Mouse (Mus musculus): ENCODE data around the gene Actrt2. TPM values are rescaled to one million over a fixed set of nuclear protein-coding genes. Genes with fewer than 3 reads are reported as not detected.

Gene Actrt2
- total RNA-seq (2022): not detected

- no peak for DNase-seq (ENCODE audit: low spot score in 2 of 2)
Measured at GRCm38 (mm10) chr4:154667767-154668166, at the start of gene Actrt2. Gene Actrt2, minus strand, starts transcription at chr4:154667867.

DNA sequence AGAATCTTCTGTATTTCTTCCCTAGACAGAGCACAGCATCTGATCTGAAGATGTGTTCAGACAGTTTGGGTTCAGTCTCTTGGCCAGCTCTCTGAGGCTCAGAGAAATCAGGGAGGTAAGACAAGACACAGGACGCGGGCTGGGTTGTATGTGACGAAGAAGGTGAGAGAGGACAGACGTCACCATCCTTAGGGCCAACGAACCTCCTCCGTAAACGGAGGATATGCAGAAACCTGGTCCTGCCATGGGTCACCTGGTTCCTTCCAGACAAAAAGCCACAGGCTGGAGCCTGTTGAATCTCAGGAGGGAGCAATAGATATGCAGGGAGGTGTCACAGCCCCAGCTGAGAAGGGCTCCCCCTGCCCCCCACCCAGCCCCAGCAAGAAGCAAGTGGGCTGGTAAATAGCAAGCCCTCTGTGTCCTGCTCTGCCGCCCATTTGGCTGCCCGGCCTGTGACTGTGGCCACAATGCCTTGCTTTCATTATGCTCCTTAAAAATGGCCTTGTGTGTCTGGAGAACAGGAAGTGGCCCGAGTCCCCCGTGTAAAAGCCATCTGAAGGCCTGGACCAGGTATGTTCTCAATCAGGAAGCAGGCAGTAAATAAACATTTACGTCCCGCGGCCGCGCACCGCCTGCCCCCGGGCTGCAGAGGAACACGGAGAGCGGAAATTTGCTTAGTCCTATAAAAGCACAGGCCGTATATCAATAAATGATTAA, 41.9 kb upstream of the Actrt2 start:
- DNase-seq (ENCODE audit: low spot score in 2 of 2): no peak

- no peak for DNase-seq (ENCODE audit: low spot score in 2 of 2)
Measured at GRCm38 (mm10) chr4:154708811-154709210, 41.1 kb upstream of the Actrt2 start.

DNA sequence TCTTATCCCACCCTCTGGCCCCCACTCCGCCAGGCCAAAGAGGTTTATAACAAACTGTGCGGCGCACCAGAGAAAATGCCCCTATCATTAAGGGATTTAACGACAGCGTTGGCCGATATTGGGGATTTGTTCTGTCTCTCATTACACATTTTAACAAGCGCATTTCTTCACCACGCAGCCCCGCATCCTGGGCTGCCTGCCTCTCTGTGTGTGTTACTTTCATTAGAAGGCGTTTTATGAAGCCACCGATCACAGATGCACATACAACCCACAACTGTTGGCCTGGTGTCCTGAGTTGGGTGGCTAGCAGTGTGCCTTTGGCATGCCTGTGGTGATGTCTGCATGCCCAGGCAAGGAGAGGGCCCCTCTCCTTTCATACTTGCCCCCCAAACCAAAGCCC, 40.6 kb upstream of the Actrt2 start:
- no peak for DNase-seq (ENCODE audit: low spot score in 2 of 2)

DNA sequence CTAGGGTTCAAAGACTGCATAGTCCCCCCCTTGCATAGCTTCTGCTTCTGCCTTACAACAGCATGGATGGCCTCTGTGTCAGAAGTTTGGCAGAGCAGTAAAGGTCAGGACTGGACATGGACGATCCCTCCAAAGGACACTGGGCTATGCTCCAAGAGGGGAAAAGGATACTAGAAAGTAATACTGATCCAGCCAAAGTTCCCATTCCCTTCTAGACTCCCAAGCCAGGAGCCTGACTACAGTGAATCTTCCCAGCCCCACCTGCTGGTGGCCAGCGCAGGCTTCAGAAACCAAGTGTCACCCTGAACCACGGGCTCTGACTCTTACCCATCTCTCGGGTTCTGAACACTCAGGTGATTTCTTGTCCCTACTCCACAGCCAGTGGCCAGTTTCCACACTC, 39.9 kb upstream of the Actrt2 start:
- peak; percentile 25 to 51 for DNase-seq (ENCODE audit: low spot score in 2 of 2)

DNA sequence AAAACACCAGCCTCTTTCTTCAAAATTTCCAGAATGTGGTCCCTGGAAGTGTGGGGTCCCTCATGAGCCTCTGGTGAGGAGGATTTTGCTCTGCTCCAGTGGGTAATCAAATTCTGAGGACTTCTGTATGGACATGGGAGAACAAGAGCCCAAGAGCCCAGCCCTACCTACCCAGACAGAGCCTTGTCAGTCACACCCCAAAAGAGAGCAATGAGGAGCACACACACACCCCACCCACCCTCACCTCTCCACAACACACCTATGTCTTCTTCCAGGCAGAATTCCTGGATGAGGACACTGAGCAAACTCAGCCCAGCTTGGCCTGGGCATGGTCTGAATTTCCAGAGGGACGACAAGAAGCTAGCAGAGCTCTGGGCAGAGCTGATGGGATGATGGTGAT, 38.8 kb upstream of the Actrt2 start:
- no peak for DNase-seq (ENCODE audit: low spot score in 2 of 2)

DNA sequence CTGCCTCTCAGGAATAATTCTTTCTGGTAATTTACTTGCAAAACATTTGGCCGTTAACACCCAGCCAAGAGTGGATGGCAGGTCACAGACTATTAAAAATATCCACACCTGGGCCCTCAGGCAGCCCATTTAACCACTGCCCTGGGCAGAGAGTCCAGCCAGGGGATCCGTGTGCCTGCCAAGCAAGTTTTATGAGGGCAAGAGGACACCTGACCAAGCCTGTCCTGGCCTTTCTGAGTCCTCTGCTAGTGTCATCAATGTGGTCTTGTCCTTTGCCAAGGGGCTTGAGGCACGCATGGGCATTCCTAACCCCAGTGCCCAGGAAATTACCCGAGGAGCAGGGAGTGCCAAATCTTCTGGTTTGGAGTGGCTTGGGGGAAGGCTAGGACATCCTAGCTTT, 38.0 kb upstream of the Actrt2 start:
- peak; percentile 59 to 69 for DNase-seq (ENCODE audit: low spot score in 2 of 2)

DNA sequence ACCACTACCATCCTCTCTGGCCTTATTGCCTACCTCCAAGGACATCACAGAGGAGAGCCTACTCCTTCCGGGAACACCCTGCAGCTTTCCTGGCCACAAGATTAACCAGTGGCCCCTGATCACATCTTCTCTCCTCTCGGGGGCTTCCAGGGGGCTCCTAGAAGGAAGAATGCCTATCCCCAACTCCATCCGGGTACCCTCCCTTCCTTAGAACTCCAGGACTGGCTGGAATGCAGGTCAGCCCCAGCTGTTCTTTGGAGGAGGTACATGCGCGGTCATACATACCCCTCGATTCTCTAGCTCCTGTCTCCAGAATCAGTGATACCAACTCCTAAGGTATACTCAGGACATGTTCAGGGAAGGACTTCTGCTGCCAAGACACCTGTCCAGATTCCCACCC, 37.4 kb upstream of the Actrt2 start:
- no peak for DNase-seq (ENCODE audit: low spot score in 2 of 2)

DNA sequence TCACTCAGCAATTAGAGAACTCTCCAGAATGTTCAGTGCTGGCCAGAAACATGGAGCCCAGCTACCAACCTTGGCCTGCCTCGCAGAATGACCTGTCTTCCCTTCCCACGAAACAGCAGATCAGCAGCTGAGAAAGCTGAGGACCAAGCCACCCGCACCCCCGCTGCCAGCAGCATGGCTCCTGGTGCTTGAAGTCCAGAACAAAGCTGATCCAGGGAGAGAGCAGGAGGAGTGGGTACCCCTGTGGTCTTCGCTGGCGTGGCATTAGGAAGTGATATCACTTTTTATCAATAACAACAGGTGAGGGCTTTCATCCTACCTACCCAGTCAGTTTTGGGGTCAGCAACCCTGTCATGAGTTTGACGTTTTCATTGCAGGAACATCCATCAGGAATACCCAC, 36.9 kb upstream of the Actrt2 start:
- no peak for DNase-seq (ENCODE audit: low spot score in 2 of 2)

- DNase-seq (ENCODE audit: low spot score in 2 of 2): no peak
Measured at GRCm38 (mm10) chr4:154703426-154704070, 35.9 kb upstream of the Actrt2 start.

GRCm38 (mm10) chr4:154702931-154703330, 35.3 kb upstream of the Actrt2 start:
- DNase-seq (ENCODE audit: low spot score in 2 of 2): no peak

GRCm38 (mm10) chr4:154702186-154702585, 34.5 kb upstream of the Actrt2 start:
- no peak for DNase-seq (ENCODE audit: low spot score in 2 of 2)

GRCm38 (mm10) chr4:154700921-154701412, 33.3 kb upstream of the Actrt2 start:
- no peak for DNase-seq (ENCODE audit: low spot score in 2 of 2)

GRCm38 (mm10) chr4:154700436-154700835, 32.8 kb upstream of the Actrt2 start:
- DNase-seq (ENCODE audit: low spot score in 2 of 2): no peak

DNA sequence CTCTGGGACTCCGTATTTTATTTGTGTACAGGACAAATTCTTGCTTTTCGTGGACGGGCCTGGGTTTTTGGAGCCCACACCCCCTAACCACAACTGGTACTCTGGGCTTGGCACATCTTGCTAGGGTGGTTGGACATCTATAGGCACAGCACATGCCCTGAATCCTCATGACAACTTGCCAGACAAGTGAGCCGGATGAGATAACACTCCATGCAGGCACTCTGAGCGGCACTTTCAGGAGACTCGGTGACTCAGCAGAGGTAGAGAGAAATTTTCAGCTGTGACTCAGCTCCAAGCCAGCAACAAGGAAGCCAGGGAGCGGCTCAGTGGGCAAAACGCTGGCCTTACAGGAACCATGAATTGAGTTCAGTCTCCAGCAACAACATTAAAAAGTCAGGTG, 31.6 kb upstream of the Actrt2 start:
- DNase-seq (ENCODE audit: low spot score in 2 of 2): no peak

GRCm38 (mm10) chr4:154698631-154699030, 31.0 kb upstream of the Actrt2 start:
- no peak for DNase-seq (ENCODE audit: low spot score in 2 of 2)

GRCm38 (mm10) chr4:154698021-154698590, 30.4 kb upstream of the Actrt2 start:
- DNase-seq (ENCODE audit: low spot score in 2 of 2): no peak

DNA sequence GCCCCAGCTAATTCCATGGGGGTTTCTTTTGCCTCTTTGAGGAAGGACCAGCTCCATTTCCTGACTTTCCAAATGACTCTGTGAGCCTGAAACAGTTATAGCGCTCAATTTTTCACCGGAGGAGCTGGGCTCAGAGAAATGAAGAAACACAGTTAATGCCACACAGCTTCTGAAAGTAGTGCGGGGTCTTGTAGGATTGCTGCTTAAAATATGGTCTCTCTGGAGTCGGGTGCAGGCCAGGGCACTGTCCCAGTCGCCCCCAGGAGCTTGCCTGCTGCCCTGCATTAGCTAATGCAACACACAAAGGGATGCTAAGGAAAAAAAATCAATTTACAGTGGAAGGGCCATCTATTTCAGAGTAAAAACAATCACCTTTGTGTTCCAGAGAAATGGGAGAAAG, 29.8 kb upstream of the Actrt2 start:
- no peak for DNase-seq (ENCODE audit: low spot score in 2 of 2)

- no peak for DNase-seq (ENCODE audit: low spot score in 2 of 2)
Measured at GRCm38 (mm10) chr4:154696552-154696951, 28.9 kb upstream of the Actrt2 start.

DNA sequence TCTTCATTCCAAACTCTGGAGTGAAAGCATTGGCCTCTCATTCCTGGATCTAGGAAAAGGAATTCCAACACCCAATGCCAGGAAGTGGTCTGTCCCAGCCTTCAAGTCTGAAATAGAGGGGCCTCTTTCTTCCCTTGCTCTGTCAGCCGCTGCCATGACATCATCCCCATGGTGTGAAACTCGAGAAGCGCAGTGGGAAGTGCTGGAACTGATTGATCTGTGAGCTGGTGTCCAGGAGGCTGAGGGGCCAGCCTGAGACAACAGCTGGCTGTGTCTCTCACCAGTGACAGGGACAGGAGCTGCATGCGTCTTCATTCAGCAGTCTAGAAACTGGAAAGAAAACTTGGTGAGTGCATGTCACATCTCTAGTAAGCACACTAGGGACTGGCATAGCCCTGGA, 28.5 kb upstream of the Actrt2 start:
- DNase-seq (ENCODE audit: low spot score in 2 of 2): no peak

DNA sequence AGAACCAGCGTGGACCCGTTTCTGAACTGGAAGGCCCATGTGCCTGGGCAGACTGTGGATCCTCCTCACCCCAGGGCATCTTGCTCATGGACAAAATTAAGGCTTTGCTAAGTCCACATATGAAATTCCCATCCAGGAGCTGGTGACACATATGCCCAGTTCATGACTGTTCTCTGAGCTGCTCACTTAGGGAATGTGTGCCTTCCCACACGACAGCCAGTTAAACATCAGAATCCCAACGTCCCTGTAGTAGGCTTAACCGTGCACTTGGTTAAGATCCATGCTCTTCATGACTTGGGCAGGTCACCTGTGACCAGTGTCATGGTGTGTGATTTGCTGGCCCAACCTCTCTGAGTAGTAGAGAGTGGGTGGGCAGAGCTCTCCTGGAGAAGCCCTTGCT, 26.7 kb upstream of the Actrt2 start:
- DNase-seq (ENCODE audit: low spot score in 2 of 2): no peak

- no peak for DNase-seq (ENCODE audit: low spot score in 2 of 2)
Measured at GRCm38 (mm10) chr4:154693348-154694015, 25.8 kb upstream of the Actrt2 start.
